Mouse (Mus musculus): ENCODE data around the gene Dab2ip.

GRCm38 (mm10) chr2:35628052-35628451 is 70.0 kb downstream of the Dab2ip start:
- no peak for TF ChIP-seq RAD21 (IDR thresholded peaks at IDR 0.05; ENCODE audit: low read depth, low read length)
- no peak for TF ChIP-seq USF1 (IDR thresholded peaks at IDR 0.05; ENCODE audit: low read depth, low read length)
- no peak for TF ChIP-seq TCF12 (IDR thresholded peaks at IDR 0.05; ENCODE audit: low read depth, low read length)
- no peak for TF ChIP-seq ZNF384 (IDR thresholded peaks at IDR 0.05; ENCODE audit: low read depth, low read length)
- no peak for TF ChIP-seq E2F4 (IDR thresholded peaks at IDR 0.05; ENCODE audit: borderline replicate concordance, low read depth, low read length)
- TF ChIP-seq CTCF (IDR thresholded peaks at IDR 0.05 in 2 of 3, conservative IDR thresholded peaks at IDR 0.05 in 1 of 3; ENCODE audit: control insufficient read depth in 1 of 3, insufficient read depth in 1 of 3, low read depth in 2 of 3, low read length in 3 of 3, poor library complexity in 1 of 3, severe bottlenecking in 1 of 3): no peak
- no peak for TF ChIP-seq EP300 (IDR thresholded peaks at IDR 0.05; ENCODE audit: low read depth in 1 of 2, low read length in 2 of 2)
- no peak for TF ChIP-seq POLR2A (IDR thresholded peaks at IDR 0.05; ENCODE audit: control insufficient read depth in 1 of 2, insufficient read depth in 1 of 2, low read depth in 1 of 2, low read length in 2 of 2, poor library complexity in 1 of 2)
- no peak for TF ChIP-seq GATA1 (IDR thresholded peaks at IDR 0.05; ENCODE audit: low read depth, low read length)
